Mouse (Mus musculus): ENCODE data around the gene Nat8f6.
"Not testable (repeated sequence)": the region's sequence is repeated elsewhere in the genome, so short reads cannot be mapped to it uniquely, and the experiment has no call there.

The Nat8f6 gene

GRCm38 (mm10) chr6:85820837-85821236 is at the start of gene Nat8f6, which contains the start of gene Nat8f5:
Gene Nat8f6, minus strand, starts transcription at chr6:85820954.
Gene Nat8f5, minus strand, starts transcription at chr6:85820972.
- no peak for DNase-seq

GRCm38 (mm10) chr6:85869006-85869405 is 48.3 kb upstream of the Nat8f6 start, which contains the start of gene Nat8f2:
Gene Nat8f2, minus strand, starts transcription at chr6:85869158.
- DNase-seq = not testable (repeated sequence)

GRCm38 (mm10) chr6:85867726-85868690 is 47.3 kb upstream of the Nat8f6 start:
- DNase-seq = no peak

- not testable (repeated sequence) for DNase-seq
Measured at GRCm38 (mm10) chr6:85866995-85867394, 46.2 kb upstream of the Nat8f6 start.

- DNase-seq = not testable (repeated sequence)
Measured at GRCm38 (mm10) chr6:85866166-85866565, 45.4 kb upstream of the Nat8f6 start.

- not testable (repeated sequence) for DNase-seq
Measured at GRCm38 (mm10) chr6:85864900-85865639, 44.3 kb upstream of the Nat8f6 start.

GRCm38 (mm10) chr6:85863840-85864239 is 43.1 kb upstream of the Nat8f6 start:
- DNase-seq = no peak

GRCm38 (mm10) chr6:85863136-85863535 is 42.4 kb upstream of the Nat8f6 start:
- DNase-seq = no peak

- no peak for DNase-seq
Measured at GRCm38 (mm10) chr6:85862565-85862964, 41.8 kb upstream of the Nat8f6 start.

- DNase-seq = no peak
Measured at GRCm38 (mm10) chr6:85861247-85861646, 40.5 kb upstream of the Nat8f6 start.

GRCm38 (mm10) chr6:85856194-85856678 is 35.5 kb upstream of the Nat8f6 start:
- DNase-seq = no peak

- DNase-seq = no peak
Measured at GRCm38 (mm10) chr6:85853481-85853880, 32.7 kb upstream of the Nat8f6 start.

- no peak for DNase-seq
Measured at GRCm38 (mm10) chr6:85851062-85851773, 30.5 kb upstream of the Nat8f6 start.

GRCm38 (mm10) chr6:85849240-85849639 is 28.5 kb upstream of the Nat8f6 start:
- DNase-seq = no peak

GRCm38 (mm10) chr6:85848140-85848539 is 27.4 kb upstream of the Nat8f6 start:
- no peak for DNase-seq

GRCm38 (mm10) chr6:85846921-85847320 is 26.2 kb upstream of the Nat8f6 start:
- no peak for DNase-seq

GRCm38 (mm10) chr6:85843677-85844458 is 23.1 kb upstream of the Nat8f6 start:
- DNase-seq = not testable (repeated sequence)

GRCm38 (mm10) chr6:85839982-85840381 is 19.2 kb upstream of the Nat8f6 start:
- no peak for DNase-seq

- DNase-seq = no peak
Measured at GRCm38 (mm10) chr6:85838674-85839073, 17.9 kb upstream of the Nat8f6 start.

- DNase-seq = peak; percentile 66
Measured at GRCm38 (mm10) chr6:85837307-85837706, 16.6 kb upstream of the Nat8f6 start.

- peak; percentile 27 for DNase-seq
Measured at GRCm38 (mm10) chr6:85836827-85837226, 16.1 kb upstream of the Nat8f6 start.

- not testable (repeated sequence) for DNase-seq
Measured at GRCm38 (mm10) chr6:85836098-85836497, 15.3 kb upstream of the Nat8f6 start.
